Mouse (Mus musculus): Measurements from ENCODE around the gene Slc38a6. TPM values are rescaled to one million over a fixed set of nuclear protein-coding genes. Genes with fewer than 3 reads are reported as not detected.

Slc38a6 gene
- polyA plus RNA-seq, 1 experiment, result 26.0 TPM

DNA sequence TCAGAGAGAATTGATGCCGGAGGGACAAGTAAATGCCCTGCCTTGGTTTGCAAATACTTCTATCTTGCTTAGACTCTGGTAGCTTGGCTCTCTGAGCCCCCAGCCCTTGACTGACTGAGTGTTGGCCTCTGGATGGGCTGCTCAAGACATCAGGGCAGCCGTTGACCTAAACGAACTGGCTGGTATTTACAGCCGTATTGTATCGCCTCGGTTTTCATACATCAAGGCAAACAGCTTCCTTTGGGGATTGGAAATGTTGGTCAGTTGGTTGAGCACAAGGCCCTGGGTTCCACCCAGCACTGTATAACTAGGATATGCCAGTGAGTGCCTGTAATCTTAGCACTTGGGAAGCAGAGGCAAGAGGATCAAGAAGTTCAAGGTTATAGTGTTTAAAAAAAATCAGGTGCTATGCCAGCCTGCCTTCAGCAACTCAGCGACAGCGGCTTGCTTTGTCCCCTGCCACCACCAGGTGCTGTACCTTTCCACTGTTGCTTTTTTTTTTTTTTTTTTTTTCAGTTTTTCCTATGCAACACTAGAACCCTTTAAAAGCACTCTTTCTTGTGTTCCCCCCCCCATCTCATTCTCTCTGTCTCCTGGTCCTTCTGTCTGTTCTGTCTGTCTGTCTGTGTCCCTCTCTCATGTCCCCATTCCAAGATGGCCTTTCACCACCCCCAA lies 94.2 kb downstream of the Slc38a6 start:
- peaks cover 24% of the 10 kb centered on the region for H3K4me1 ChIP-seq (ENCODE audit: control insufficient read depth, insufficient read depth, low read length)
- no peak overlapping the region for H3K27ac ChIP-seq (ENCODE audit: insufficient read depth, low read length)
- TF ChIP-seq CTCF (IDR thresholded peaks at IDR 0.05; ENCODE audit: borderline replicate concordance, insufficient read depth, low read length), result no peak
- TF ChIP-seq POLR2A (IDR thresholded peaks at IDR 0.05; ENCODE audit: low read depth, low read length), result no peak
- H3K4me3 ChIP-seq (ENCODE audit: insufficient read depth, low read length), result no peak overlapping the region

DNA sequence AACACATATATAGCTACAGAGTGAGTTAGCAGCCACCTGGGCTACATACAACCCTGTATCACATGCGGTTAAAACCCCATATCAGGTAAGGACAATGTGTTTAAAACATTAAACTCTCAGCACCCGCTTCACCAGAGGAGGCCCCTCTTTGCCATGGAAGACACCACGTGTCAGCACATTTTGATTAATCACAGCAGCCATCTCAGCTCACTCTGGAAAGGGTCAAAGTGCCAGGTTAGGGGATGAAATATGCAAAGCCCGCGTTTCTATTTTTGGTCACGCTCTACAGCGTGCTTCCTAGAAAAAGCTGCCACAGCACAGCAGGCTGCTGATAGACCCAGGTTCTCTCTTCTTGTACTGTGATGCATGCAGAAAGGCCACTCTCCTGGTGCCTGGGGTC lies 94.9 kb downstream of the Slc38a6 start:
- Histone ChIP-seq H3K27ac (ENCODE audit: insufficient read depth, low read length) (no peak overlapping the region), H3K4me1 (ENCODE audit: control insufficient read depth, insufficient read depth, low read length) (peaks cover 24% of the 10 kb centered on the region), H3K4me3 (ENCODE audit: insufficient read depth, low read length) (no peak overlapping the region)
- TF ChIP-seq CTCF (IDR thresholded peaks at IDR 0.05; ENCODE audit: borderline replicate concordance, insufficient read depth, low read length) (no peak), POLR2A (IDR thresholded peaks at IDR 0.05; ENCODE audit: low read depth, low read length) (no peak)

DNA sequence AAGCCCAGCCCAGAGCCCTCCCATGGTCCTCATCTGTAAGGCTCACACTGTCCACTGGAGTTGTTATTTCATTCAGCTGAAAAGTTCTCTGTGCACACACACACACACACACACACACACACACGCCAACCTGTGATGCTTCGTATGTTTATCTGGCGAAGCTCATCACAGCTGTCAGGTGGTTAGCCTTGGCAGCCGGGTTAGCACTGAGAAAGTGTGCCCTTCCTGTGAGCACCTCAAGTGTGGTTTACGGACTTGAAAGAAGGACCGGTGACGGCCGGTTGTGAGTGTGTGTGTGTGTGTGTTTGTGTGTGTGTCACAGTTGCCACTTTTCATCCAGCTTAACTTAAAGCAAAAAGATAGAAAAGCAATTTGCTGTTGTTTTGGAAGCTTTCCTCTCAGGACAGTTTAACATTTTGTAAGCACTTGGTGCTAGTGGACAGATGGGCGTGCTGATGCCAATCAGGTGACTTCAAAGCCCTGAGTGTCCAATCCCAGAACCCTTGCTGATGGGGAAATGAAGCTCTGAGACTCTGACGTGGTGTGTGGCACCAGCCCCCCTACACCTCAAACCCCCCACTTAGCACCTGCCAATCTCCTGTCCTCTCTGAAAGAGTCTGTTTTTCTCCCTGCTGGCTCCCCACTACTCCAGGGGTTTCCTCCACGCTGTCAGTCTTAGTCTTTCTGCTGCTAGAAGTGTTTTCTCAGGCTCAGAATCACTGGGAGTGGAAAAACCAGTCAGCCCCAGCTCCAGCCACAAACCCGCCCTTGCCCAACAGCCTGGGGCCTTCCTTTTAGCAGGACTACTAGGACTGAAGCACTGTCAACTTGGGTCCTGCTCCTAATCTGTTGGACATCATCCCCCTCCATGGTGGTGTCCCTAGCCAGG lies 96.0 kb downstream of the Slc38a6 start:
- H3K27ac ChIP-seq (ENCODE audit: insufficient read depth, low read length), result peak overlapping the region; percentile 65
- peaks cover 27% of the 10 kb centered on the region for H3K4me1 ChIP-seq (ENCODE audit: control insufficient read depth, insufficient read depth, low read length)
- no peak overlapping the region for H3K4me3 ChIP-seq (ENCODE audit: insufficient read depth, low read length)
- no peak for TF ChIP-seq CTCF (IDR thresholded peaks at IDR 0.05; ENCODE audit: borderline replicate concordance, insufficient read depth, low read length)
- no peak for TF ChIP-seq POLR2A (IDR thresholded peaks at IDR 0.05; ENCODE audit: low read depth, low read length)

DNA sequence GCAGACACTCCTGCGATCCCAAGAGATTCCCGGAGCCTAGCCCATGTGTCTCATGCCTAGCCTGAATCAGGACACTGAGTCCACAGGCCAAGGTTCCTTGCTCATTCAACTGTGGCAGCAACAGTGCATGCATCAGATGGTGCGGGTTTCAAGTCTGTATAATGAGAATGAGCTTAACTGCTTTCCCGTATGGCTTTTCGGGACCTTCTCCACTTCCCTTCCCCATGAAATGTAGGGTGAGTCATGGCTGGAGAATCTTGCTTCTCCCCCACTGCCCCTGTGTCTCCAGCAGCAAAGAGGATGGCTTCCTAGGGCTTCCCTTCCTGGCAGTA lies 96.6 kb downstream of the Slc38a6 start:
- Histone ChIP-seq H3K4me3 (ENCODE audit: insufficient read depth, low read length) (no peak overlapping the region), H3K4me1 (ENCODE audit: control insufficient read depth, insufficient read depth, low read length) (peaks cover 27% of the 10 kb centered on the region), H3K27ac (ENCODE audit: insufficient read depth, low read length) (peak overlapping the region; percentile 65)
- TF ChIP-seq CTCF (IDR thresholded peaks at IDR 0.05; ENCODE audit: borderline replicate concordance, insufficient read depth, low read length) (no peak), POLR2A (IDR thresholded peaks at IDR 0.05; ENCODE audit: low read depth, low read length) (no peak)

DNA sequence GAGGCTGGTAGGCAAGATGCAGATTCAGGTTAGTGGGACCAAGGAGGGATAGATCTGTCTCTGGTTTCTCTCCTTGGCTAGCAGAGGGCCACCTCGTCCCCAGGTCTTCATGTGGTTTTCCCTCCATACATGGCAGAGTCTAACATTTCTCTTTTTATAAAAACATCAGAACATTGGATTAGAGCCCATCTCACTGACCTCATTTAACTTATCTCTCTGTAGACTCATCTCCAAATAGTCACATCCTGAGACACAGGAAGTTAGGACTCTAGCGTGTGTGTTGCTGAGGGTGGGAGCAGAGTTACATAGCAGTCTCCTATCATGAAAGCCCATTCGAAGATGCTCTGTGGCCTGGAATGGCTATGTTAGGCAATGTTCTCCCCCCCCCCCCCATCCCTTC lies 97.3 kb downstream of the Slc38a6 start:
- TF ChIP-seq CTCF (IDR thresholded peaks at IDR 0.05; ENCODE audit: borderline replicate concordance, insufficient read depth, low read length) (no peak), POLR2A (IDR thresholded peaks at IDR 0.05; ENCODE audit: low read depth, low read length) (no peak)

DNA sequence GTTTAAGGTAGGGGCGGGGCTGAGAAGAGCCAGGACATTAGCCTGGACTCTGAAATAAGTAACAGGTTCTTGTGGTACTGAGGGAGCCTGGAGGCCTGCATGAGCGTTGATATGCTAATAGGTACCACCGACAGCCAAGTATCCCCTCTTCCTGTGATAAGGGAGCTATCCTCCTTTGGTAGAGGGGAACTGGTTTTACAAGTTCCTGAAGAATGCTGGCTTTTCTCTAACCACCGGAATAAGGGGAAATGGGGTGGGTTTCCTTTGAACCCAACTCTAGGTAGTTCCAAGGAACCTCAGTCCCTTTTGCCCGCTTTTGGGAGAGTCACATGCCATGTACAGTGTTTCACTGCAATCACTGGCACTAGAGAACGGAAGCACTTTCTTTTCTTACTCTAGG lies 98.2 kb downstream of the Slc38a6 start:
- H3K4me3 ChIP-seq (ENCODE audit: insufficient read depth, low read length), result no peak overlapping the region
- H3K27ac ChIP-seq (ENCODE audit: insufficient read depth, low read length), result no peak overlapping the region
- TF ChIP-seq CTCF (IDR thresholded peaks at IDR 0.05; ENCODE audit: borderline replicate concordance, insufficient read depth, low read length), result no peak
- TF ChIP-seq POLR2A (IDR thresholded peaks at IDR 0.05; ENCODE audit: low read depth, low read length), result no peak
- peaks cover 20% of the 10 kb centered on the region for H3K4me1 ChIP-seq (ENCODE audit: control insufficient read depth, insufficient read depth, low read length)

More for the DNA sequence above, 97.3 kb downstream of the Slc38a6 start:
- peaks cover 25% of the 10 kb centered on the region for H3K4me1 ChIP-seq (ENCODE audit: control insufficient read depth, insufficient read depth, low read length)
- H3K4me3 ChIP-seq (ENCODE audit: insufficient read depth, low read length), result no peak overlapping the region
- H3K27ac ChIP-seq (ENCODE audit: insufficient read depth, low read length), result peak overlapping the region; percentile 65

DNA sequence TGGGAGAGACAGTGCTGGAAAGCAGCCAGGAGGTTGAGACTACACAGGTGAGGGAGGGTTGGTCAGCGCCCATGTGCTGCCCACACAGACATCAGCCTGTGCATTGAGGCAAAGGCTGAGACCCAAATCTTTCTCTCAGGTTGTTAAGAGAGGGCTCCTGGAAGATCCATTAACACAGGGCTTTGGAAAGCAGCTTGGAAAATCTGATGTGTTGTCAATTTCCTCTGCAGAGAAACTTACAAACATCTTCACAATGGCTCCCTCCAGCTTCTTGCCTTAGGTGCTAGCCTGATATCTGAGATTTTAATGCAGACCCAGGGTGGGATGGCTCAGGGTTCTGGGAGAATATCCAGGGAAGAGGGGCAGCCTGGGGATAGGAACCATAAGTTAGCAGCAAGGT lies 105.9 kb downstream of the Slc38a6 start:
- Histone ChIP-seq H3K4me3 (ENCODE audit: insufficient read depth, low read length) (no peak overlapping the region), H3K4me1 (ENCODE audit: control insufficient read depth, insufficient read depth, low read length) (no peaks in the 10 kb centered on the region), H3K27ac (ENCODE audit: insufficient read depth, low read length) (no peak overlapping the region)
- TF ChIP-seq POLR2A (IDR thresholded peaks at IDR 0.05; ENCODE audit: low read depth, low read length) (no peak), CTCF (IDR thresholded peaks at IDR 0.05; ENCODE audit: borderline replicate concordance, insufficient read depth, low read length) (no peak)

DNA sequence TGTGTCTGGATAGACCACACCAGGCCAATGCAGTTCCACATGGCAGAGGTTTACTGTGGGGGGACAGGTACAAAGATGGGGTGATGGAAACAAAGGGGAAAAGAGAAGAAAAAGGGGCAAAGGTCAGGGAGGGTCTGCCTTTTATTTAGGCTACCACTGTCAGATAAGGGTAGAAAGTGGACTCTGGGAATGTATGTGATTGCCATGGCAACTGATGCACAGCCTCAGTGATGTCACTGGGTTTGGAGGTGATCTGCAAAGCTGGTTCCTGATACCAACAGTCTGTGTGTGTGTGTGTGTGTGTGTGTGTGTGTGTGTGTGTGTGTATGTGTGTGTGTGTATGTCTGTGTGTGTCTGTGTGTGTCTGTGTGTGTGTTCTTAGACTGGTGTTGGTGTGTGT lies 106.4 kb downstream of the Slc38a6 start:
- no peak overlapping the region for H3K4me3 ChIP-seq (ENCODE audit: insufficient read depth, low read length)
- H3K4me1 ChIP-seq (ENCODE audit: control insufficient read depth, insufficient read depth, low read length), result no peaks in the 10 kb centered on the region
- TF ChIP-seq CTCF (IDR thresholded peaks at IDR 0.05; ENCODE audit: borderline replicate concordance, insufficient read depth, low read length) (no peak), POLR2A (IDR thresholded peaks at IDR 0.05; ENCODE audit: low read depth, low read length) (no peak)
- H3K27ac ChIP-seq (ENCODE audit: insufficient read depth, low read length), result no peak overlapping the region

DNA sequence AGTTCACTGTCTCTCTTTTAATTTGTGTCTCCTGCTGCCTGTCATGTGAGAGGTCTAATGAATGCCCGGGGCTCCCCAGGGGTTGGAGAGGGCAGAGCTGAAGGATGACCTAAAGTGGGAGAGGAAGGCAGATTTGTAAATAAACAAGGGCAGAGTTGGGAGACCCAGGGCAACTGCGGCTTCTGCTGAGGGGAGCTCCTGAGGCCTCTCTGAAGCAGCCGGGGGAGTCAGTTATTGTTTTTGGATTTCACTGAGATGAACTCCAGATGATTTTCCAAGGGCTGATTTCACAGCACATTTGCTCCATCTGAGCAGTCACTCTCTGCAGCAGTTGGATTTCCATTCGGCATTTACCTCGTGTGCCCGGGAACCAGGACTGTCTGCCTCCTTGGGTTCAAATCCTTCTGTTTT lies 107.3 kb downstream of the Slc38a6 start:
- no peak overlapping the region for H3K4me3 ChIP-seq (ENCODE audit: insufficient read depth, low read length)
- H3K27ac ChIP-seq (ENCODE audit: insufficient read depth, low read length), result no peak overlapping the region; the same call in 1 of the 2 replicates
- no peaks in the 10 kb centered on the region for H3K4me1 ChIP-seq (ENCODE audit: control insufficient read depth, insufficient read depth, low read length)
- no peak for TF ChIP-seq POLR2A (IDR thresholded peaks at IDR 0.05; ENCODE audit: low read depth, low read length)
- TF ChIP-seq CTCF (IDR thresholded peaks at IDR 0.05; ENCODE audit: borderline replicate concordance, insufficient read depth, low read length), result no peak

DNA sequence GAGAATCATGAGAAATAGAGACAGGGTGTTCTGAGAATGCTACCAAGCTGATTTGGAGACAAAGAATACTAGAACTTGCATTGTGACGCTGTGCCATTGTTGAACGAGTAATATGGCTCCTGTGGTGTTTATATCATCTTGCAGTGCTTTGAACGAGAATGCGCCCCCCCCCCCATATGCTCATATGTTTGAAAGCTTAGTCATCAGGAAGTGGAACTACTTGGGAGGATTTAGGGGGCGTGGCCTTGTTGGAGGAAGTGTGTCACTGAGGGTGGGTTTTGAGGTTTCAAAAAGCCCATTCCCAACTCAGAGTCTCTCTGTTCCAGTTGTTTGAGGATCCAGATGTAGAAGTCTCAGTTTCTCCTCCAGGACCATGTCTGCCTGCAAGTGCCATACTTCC lies 108.0 kb downstream of the Slc38a6 start:
- TF ChIP-seq POLR2A (IDR thresholded peaks at IDR 0.05; ENCODE audit: low read depth, low read length) (no peak), CTCF (IDR thresholded peaks at IDR 0.05; ENCODE audit: borderline replicate concordance, insufficient read depth, low read length) (no peak)
- peak overlapping the region; percentile 39; the same call in 1 of the 2 replicates for H3K27ac ChIP-seq (ENCODE audit: insufficient read depth, low read length)
- no peak overlapping the region for H3K4me3 ChIP-seq (ENCODE audit: insufficient read depth, low read length)
- H3K4me1 ChIP-seq (ENCODE audit: control insufficient read depth, insufficient read depth, low read length), result no peaks in the 10 kb centered on the region

All from embryonic fibroblast, embryonic 13.5 days (primary cell).